Mouse (Mus musculus) spleen, adult 2 months (tissue): ENCODE data around the gene Slc22a17. TPM values are rescaled to one million over a fixed set of nuclear protein-coding genes. Genes with fewer than 3 reads are reported as not detected.
A peak's percentile ranks its signal among the peaks of the same experiment; 100 is the strongest.
"Not testable (repeated sequence)": the region's sequence is repeated elsewhere in the genome, so short reads cannot be mapped to it uniquely, and the experiment has no call there.

Source experiments
- DNase-seq, 2 experiments: peaks; one replicate each; pipeline versions ENCODE4 v3.0.0 to v3.0.0-alpha.2; 2012 to 2021; ENCODE audit warnings: low spot score in 2 of 2, low read depth in 1 of 2
- H3K27ac ChIP-seq: fragments of 200-500 bp; 2 replicates; pipeline ENCODE4 v1.5.1; 2012; ENCODE audit warnings: low read length, inconsistent platforms; ENCODE audit not compliant: insufficient read depth
- H3K27me3 ChIP-seq: fragments of 200-500 bp; 2 replicates; pipeline ENCODE4 v1.6.1; 2012; ENCODE audit warnings: mild to moderate bottlenecking, moderate library complexity, low read length, inconsistent platforms; ENCODE audit not compliant: control insufficient read depth, insufficient read depth
- H3K36me3 ChIP-seq: fragments of 200-500 bp; 2 replicates; pipeline ENCODE4 v1.6.1; 2012; ENCODE audit warnings: mild to moderate bottlenecking, low read length, inconsistent platforms; ENCODE audit not compliant: control insufficient read depth, insufficient read depth
- H3K4me1 ChIP-seq: fragments of 200-500 bp; 2 replicates; pipeline ENCODE4 v1.6.1; 2011; ENCODE audit warnings: inconsistent platforms; ENCODE audit not compliant: control insufficient read depth, insufficient read depth, insufficient read length
- H3K4me3 ChIP-seq: fragments of 200-500 bp; 2 replicates; pipeline ENCODE4 v1.5.1; 2011; ENCODE audit warnings: mild to moderate bottlenecking, inconsistent platforms; ENCODE audit not compliant: insufficient read depth, insufficient read length; ENCODE audit errors: extremely low read depth
- CTCF ChIP-seq: fragments of 200-500 bp; IDR thresholded peaks from 2 replicates; pipeline ENCODE4 v1.5.1; 2011; ENCODE audit warnings: mild to moderate bottlenecking, inconsistent platforms; ENCODE audit not compliant: insufficient read depth, insufficient read length, insufficient replicate concordance; ENCODE audit errors: extremely low read depth
- POLR2A ChIP-seq: fragments of 200-500 bp; IDR thresholded peaks from 2 replicates; pipeline ENCODE4 v1.6.1; 2011; ENCODE audit warnings: low read depth, low read length, inconsistent platforms
- WGBS: fragments of 180-500 bp; shearing (Covaris S2); methylation state at CpG from one replicate; pipeline ENCODE4 v1.1.7; 2018; 5-methylcytosine and 5-hydroxymethylcytosine counted together
- polyA plus RNA-seq: library from polyadenylated mRNA; depleted of rRNA; stranded (reverse); fragments of >200 nt; gene quantifications from 2 replicates; pipeline ENCODE4 v1.2.3, GENCODE M21; 2012; rRNA removed

Gene Slc22a17
- 18.5 and 18.9 TPM in 2 replicates for polyA plus RNA-seq

DNA sequence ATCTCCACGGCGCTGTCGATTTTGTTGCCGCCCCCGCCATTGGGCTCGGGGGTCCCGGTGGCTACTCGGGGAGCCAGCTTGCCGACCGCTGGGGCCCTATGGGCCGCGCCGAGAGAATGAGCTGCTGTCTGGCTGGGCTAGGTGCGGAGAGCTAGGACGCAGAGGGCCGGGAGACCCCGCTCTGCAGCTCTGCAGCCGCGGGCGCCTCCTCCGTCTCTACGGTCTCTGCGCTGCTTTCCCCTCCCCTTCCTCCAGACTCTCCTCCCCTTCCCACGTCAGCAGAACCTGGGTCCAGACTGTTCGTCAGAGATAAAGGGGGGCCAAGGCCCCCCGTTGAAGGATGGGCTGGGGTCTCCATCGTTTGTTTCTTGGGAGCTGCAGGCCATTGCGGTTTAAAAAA lies at the start of gene Slc22a17:
Gene Slc22a17, minus strand, starts transcription at position 247 of the 400 bp plus-strand sequence.
- peak in 1 of 2 experiments; percentile 40 for DNase-seq
- H3K27me3 ChIP-seq: peaks cover 11% of the 10 kb centered on the region
- TF ChIP-seq POLR2A (no peak), CTCF (no peak)
- peaks cover 5% of the 10 kb centered on the region for H3K4me1 ChIP-seq
- 1% methylated on average over 28 of the region's 28 CpGs for WGBS
- H3K4me3 ChIP-seq: peak within 1 kb of the TSS; percentile 68
- H3K36me3 ChIP-seq: no peaks in the 10 kb centered on the region
- H3K27ac ChIP-seq: no peak within 1 kb of the TSS

DNA sequence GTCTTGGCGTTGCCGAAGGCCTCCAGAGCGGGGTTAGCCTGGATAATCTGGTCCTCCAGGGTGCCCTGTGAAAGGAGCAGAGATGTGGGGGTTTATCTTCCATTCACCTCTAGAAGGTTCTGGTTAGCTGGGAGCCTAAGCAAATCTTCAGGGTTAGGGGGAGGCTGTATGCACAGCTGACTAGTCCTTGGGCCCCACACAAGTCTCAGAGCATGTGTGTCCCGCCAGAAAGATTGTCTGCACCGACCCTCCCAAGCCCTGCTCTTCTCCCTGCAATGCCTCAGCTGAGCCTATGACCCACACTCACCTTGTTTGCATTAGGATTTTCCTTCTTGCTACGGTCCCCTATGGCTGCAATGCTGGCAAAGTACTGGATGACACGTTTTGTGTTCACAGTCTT lies 49.8 kb upstream of the Slc22a17 start:
- Histone ChIP-seq H3K27ac (no peak overlapping the region), H3K27me3 (no peaks in the 10 kb centered on the region), H3K36me3 (no peaks in the 10 kb centered on the region), H3K4me3 (no peak overlapping the region), H3K4me1 (no peaks in the 10 kb centered on the region; the same call in none of the 2 replicates)
- no peak for TF ChIP-seq POLR2A
- TF ChIP-seq CTCF: no peak
- 88% methylated on average over 7 of the region's 7 CpGs for WGBS
- DNase-seq: no peak

GRCm38 (mm10) chr14:54961487-54961886 lies 48.6 kb upstream of the Slc22a17 start:
- H3K4me1 ChIP-seq: no peaks in the 10 kb centered on the region; the same call in none of the 2 replicates
- H3K36me3 ChIP-seq: no peaks in the 10 kb centered on the region
- no peak overlapping the region for H3K4me3 ChIP-seq
- 78% methylated on average over 5 of the region's 5 CpGs for WGBS
- H3K27ac ChIP-seq: no peak overlapping the region
- DNase-seq: no peak
- no peaks in the 10 kb centered on the region for H3K27me3 ChIP-seq
- TF ChIP-seq POLR2A (no peak), CTCF (no peak)

DNA sequence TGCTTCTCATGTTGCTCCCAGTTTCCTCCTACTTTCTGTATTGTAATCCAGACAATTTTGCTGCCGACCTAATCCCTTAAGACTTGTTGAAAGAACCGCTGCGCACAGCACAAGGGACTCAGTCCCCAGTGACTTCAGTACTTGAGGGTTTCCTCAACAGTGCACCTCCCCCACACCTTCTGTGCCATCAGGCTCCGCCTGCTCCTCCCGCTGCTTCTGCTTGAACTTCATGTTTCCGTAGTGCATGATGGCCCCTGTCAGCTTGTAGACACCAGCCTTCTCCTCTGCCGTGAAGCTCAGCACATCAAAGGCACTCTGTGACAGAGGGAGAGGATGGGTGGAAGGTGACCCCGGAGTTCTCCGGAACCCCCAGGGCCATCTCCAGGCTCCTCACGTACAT lies 47.8 kb upstream of the Slc22a17 start:
- H3K27me3 ChIP-seq: no peaks in the 10 kb centered on the region
- WGBS: 34% methylated on average over 10 of the region's 10 CpGs

DNA sequence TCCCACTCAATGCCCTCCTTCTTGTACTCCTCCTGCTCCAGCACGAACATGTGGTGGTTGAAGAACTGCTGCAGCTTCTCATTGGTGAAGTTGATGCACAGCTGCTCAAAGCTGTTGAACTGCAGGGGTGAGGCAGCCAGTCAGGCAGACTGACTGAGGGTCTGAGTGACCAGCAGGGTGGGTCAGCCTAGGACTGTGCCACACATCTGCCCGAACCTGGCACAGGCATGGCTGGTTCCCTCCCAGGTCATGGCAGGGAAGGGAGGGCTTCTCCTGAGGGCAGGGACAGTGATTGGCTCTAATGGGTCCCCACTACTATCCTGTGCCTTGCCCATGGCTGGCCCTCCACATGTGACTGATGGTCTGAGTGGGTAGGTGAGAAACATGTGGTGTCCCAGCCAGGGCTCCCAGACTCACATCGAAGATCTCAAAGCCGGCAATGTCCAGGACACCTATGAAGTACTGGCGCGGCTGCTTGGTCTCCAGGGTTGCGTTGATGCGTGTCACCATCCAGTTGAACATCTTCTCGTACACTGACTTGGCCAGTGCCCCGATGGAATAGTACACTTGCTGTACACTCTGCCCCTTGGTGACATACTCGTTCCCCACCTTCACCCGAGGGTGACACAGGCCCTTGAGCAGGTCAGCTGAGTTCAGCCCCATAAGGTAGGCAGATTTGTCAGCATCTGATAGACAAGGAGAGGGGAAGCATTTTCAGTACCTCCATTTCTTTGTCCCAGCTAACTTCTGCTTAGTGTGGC lies 47.1 kb upstream of the Slc22a17 start:
- H3K4me1 ChIP-seq, H3K27me3 ChIP-seq, H3K36me3 ChIP-seq, DNase-seq, H3K27ac ChIP-seq, H3K4me3 ChIP-seq: not testable (repeated sequence)
- 82% methylated on average over 12 of the region's 12 CpGs for WGBS

More for the DNA sequence above, 47.8 kb upstream of the Slc22a17 start:
- DNase-seq: no peak
- Histone ChIP-seq H3K4me3 (no peak overlapping the region), H3K27ac (no peak overlapping the region), H3K4me1 (no peaks in the 10 kb centered on the region; the same call in none of the 2 replicates), H3K36me3 (no peaks in the 10 kb centered on the region)
- TF ChIP-seq POLR2A (no peak), CTCF (no peak)

DNA sequence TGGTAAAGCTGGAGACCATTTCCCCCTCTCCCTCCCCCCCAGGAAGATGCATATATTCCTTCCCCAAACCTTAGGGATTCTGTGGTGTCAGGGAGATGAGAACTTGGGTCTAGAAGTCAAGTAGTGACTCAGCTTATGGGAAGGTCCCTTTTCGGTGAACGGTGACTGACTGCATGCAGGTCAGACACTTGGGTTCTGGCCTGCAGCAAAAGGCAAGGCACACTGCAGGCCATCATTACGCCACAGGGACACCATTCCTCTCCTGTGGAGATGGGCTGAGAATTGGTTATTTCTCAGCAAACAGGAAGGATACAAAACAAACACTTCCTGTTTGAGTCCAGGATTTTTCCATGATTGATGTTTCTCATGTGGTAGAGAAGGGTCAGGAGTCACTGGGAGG lies 46.3 kb upstream of the Slc22a17 start:
- H3K36me3 ChIP-seq: no peaks in the 10 kb centered on the region
- WGBS: 89% methylated on average over 3 of the region's 3 CpGs
- TF ChIP-seq POLR2A: no peak
- TF ChIP-seq CTCF: no peak
- H3K27me3 ChIP-seq: no peaks in the 10 kb centered on the region
- no peak for DNase-seq
- H3K4me3 ChIP-seq: no peak overlapping the region
- no peaks in the 10 kb centered on the region; the same call in none of the 2 replicates for H3K4me1 ChIP-seq
- H3K27ac ChIP-seq: no peak overlapping the region

DNA sequence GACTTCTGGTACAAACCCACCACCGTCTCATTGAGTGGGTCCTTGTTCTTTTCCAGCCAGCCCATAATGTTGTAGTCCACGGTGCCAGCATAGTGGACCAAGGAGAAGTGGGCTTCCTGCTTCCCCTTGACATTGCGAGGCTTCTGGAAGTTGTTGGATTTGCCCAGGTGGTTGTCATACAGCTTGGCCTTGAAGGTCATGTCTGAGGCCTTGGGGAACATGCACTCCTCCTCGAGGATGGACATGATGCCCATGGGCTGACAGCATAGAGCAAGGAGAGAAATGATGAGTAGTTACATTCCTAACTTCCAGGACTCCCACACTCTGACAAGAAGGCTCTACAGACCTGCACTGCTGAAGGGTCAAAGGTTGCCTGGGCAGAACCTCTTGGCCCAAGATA lies 45.6 kb upstream of the Slc22a17 start:
- DNase-seq: no peak
- no peak overlapping the region for H3K4me3 ChIP-seq
- no peaks in the 10 kb centered on the region; the same call in none of the 2 replicates for H3K4me1 ChIP-seq
- no peaks in the 10 kb centered on the region for H3K36me3 ChIP-seq
- no peak overlapping the region for H3K27ac ChIP-seq
- WGBS: 74% methylated on average over 4 of the region's 4 CpGs
- TF ChIP-seq CTCF (no peak), POLR2A (no peak)
- H3K27me3 ChIP-seq: no peaks in the 10 kb centered on the region
